Mouse (Mus musculus): ENCODE measurements around the gene Nkx2-4. TPM values are rescaled to one million over a fixed set of nuclear protein-coding genes. Genes with fewer than 3 reads are reported as not detected.

Gene Nkx2-4
- polyA plus RNA-seq (2014; fragmentation: Nextera tagmentation; extraction: Ambion mirVana): not detected in 2 replicates

GRCm38 (mm10) chr2:147085072-147085870 is at the start of gene Nkx2-4:
Gene Nkx2-4, minus strand, starts transcription at chr2:147085445.
- no peak within 1 kb of the TSS for H3K27ac ChIP-seq (ENCODE audit: low read length)
- under 1% methylated on average over 69 of the region's 82 CpGs for WGBS
- no peaks in the 10 kb centered on the region for H3K9me3 ChIP-seq (ENCODE audit: control insufficient read depth, low read depth, low read length)
- peak within 1 kb of the TSS; percentile 45 for H3K4me2 ChIP-seq (replicated peaks; ENCODE audit: low read depth, low read length)
- H3K9ac ChIP-seq (replicated peaks; ENCODE audit: low read depth, low read length): no peak within 1 kb of the TSS
- ATAC-seq (ENCODE audit: insufficient number of reproducible peaks, insufficient read depth, low FRiP score, low read depth): 0 out of 2 replicates have a peak, but pooled peaks have one; percentile 28
- peak within 1 kb of the TSS; percentile 24 for H3K4me3 ChIP-seq (ENCODE audit: low read depth, low read length)
- peaks cover 42% of the 10 kb centered on the region; the same call in 1 of the 2 replicates for H3K27me3 ChIP-seq (ENCODE audit: control insufficient read depth, insufficient read depth, low read length)
- H3K4me1 ChIP-seq (ENCODE audit: control insufficient read depth, insufficient read depth, low read length): peaks cover 4% of the 10 kb centered on the region; the same call in 1 of the 2 replicates
- no peaks in the 10 kb centered on the region for H3K36me3 ChIP-seq (ENCODE audit: control insufficient read depth, insufficient read depth, low read length)

DNA sequence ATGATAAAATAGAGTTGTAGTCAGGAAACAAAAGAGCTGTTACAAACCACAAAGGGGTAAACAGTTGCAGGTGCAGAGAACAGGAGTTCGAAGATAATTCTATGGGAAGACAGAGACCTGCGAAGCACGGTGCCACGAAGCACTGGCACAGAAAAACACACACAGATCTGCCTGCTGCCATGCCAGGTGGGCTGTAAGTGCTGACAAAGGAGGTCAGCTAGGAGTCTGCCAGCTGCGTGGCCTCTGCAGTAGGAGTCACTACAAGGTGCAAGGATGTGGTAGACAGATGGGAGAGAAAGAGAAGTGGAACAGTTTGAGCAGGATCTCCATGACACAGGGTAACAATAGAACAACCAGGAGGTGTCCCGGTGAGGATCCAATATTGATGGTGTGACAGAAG is 42.1 kb upstream of the Nkx2-4 start:
- no peaks in the 10 kb centered on the region for H3K9me3 ChIP-seq (ENCODE audit: control insufficient read depth, low read depth, low read length)
- no peaks in the 10 kb centered on the region for H3K4me1 ChIP-seq (ENCODE audit: control insufficient read depth, insufficient read depth, low read length)
- no peak for ATAC-seq (ENCODE audit: insufficient number of reproducible peaks, insufficient read depth, low FRiP score, low read depth)
- no peaks in the 10 kb centered on the region for H3K36me3 ChIP-seq (ENCODE audit: control insufficient read depth, insufficient read depth, low read length)
- H3K4me3 ChIP-seq (ENCODE audit: low read depth, low read length): no peak overlapping the region
- H3K27ac ChIP-seq (ENCODE audit: low read length): no peak overlapping the region
- H3K9ac ChIP-seq (replicated peaks; ENCODE audit: low read depth, low read length): no peak overlapping the region
- H3K4me2 ChIP-seq (replicated peaks; ENCODE audit: low read depth, low read length): no peak overlapping the region
- WGBS: 79% methylated on average over 6 of the region's 6 CpGs
- H3K27me3 ChIP-seq (ENCODE audit: control insufficient read depth, insufficient read depth, low read length): no peaks in the 10 kb centered on the region

- Histone ChIP-seq H3K4me2 (replicated peaks; ENCODE audit: low read depth, low read length) (no peak overlapping the region), H3K27ac (ENCODE audit: low read length) (no peak overlapping the region), H3K4me3 (ENCODE audit: low read depth, low read length) (no peak overlapping the region), H3K27me3 (ENCODE audit: control insufficient read depth, insufficient read depth, low read length) (no peaks in the 10 kb centered on the region), H3K36me3 (ENCODE audit: control insufficient read depth, insufficient read depth, low read length) (no peaks in the 10 kb centered on the region), H3K4me1 (ENCODE audit: control insufficient read depth, insufficient read depth, low read length) (no peaks in the 10 kb centered on the region), H3K9ac (replicated peaks; ENCODE audit: low read depth, low read length) (no peak overlapping the region), H3K9me3 (ENCODE audit: control insufficient read depth, low read depth, low read length) (no peaks in the 10 kb centered on the region)
- 94% methylated on average over 1 of the region's 1 CpGs for WGBS
- no peak for ATAC-seq (ENCODE audit: insufficient number of reproducible peaks, insufficient read depth, low FRiP score, low read depth)
Observed at GRCm38 (mm10) chr2:147119736-147120135, 34.5 kb upstream of the Nkx2-4 start.

- no peak for ATAC-seq (ENCODE audit: insufficient number of reproducible peaks, insufficient read depth, low FRiP score, low read depth)
- Histone ChIP-seq H3K9me3 (ENCODE audit: control insufficient read depth, low read depth, low read length) (no peaks in the 10 kb centered on the region), H3K36me3 (ENCODE audit: control insufficient read depth, insufficient read depth, low read length) (no peaks in the 10 kb centered on the region), H3K4me1 (ENCODE audit: control insufficient read depth, insufficient read depth, low read length) (peaks cover 4% of the 10 kb centered on the region; the same call in 1 of the 2 replicates), H3K9ac (replicated peaks; ENCODE audit: low read depth, low read length) (no peak overlapping the region), H3K4me2 (replicated peaks; ENCODE audit: low read depth, low read length) (no peak overlapping the region), H3K4me3 (ENCODE audit: low read depth, low read length) (no peak overlapping the region), H3K27me3 (ENCODE audit: control insufficient read depth, insufficient read depth, low read length) (peaks cover 32% of the 10 kb centered on the region; the same call in 1 of the 2 replicates), H3K27ac (ENCODE audit: low read length) (no peak overlapping the region)
- 22% methylated on average over 5 of the region's 5 CpGs for WGBS
Observed at GRCm38 (mm10) chr2:147086441-147086840, 1.2 kb upstream of the Nkx2-4 start.

DNA sequence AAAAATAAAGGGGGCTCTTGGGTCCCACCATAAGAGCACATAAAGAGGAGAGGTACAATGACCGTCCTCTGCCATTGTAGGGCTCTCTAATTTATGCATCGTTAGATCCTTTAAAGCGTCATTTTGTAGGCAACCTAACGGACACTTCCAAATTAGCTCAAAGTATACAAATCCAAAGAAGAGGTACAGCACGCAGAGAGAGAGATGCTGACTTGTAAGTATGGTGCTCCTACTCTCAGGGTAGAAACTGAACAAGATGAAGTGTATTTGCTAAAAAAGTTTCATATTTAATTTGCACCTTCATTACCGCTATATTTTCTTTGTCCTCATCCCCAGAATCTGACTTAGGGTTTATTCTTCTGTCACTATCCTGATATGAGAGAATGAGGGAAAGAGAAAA is 692 bp upstream of the Nkx2-4 start:
- H3K4me1 ChIP-seq (ENCODE audit: control insufficient read depth, insufficient read depth, low read length): peaks cover 4% of the 10 kb centered on the region; the same call in 1 of the 2 replicates
- H3K27ac ChIP-seq (ENCODE audit: low read length): no peak overlapping the region
- H3K9ac ChIP-seq (replicated peaks; ENCODE audit: low read depth, low read length): no peak overlapping the region
- no peak overlapping the region for H3K4me2 ChIP-seq (replicated peaks; ENCODE audit: low read depth, low read length)
- no peak for ATAC-seq (ENCODE audit: insufficient number of reproducible peaks, insufficient read depth, low FRiP score, low read depth)
- H3K36me3 ChIP-seq (ENCODE audit: control insufficient read depth, insufficient read depth, low read length): no peaks in the 10 kb centered on the region
- H3K4me3 ChIP-seq (ENCODE audit: low read depth, low read length): no peak overlapping the region
- peaks cover 38% of the 10 kb centered on the region; the same call in 1 of the 2 replicates for H3K27me3 ChIP-seq (ENCODE audit: control insufficient read depth, insufficient read depth, low read length)
- H3K9me3 ChIP-seq (ENCODE audit: control insufficient read depth, low read depth, low read length): no peaks in the 10 kb centered on the region
- WGBS: 5% methylated on average over 6 of the region's 6 CpGs

- H3K36me3 ChIP-seq (ENCODE audit: control insufficient read depth, insufficient read depth, low read length): no peaks in the 10 kb centered on the region
- peak overlapping the region; percentile 24 for H3K4me3 ChIP-seq (ENCODE audit: low read depth, low read length)
- WGBS: 2% methylated on average over 94 of the region's 106 CpGs
- H3K9me3 ChIP-seq (ENCODE audit: control insufficient read depth, low read depth, low read length): no peaks in the 10 kb centered on the region
- ATAC-seq (ENCODE audit: insufficient number of reproducible peaks, insufficient read depth, low FRiP score, low read depth): peak; percentile 33; the same call in 1 of the 2 replicates
- no peak overlapping the region for H3K9ac ChIP-seq (replicated peaks; ENCODE audit: low read depth, low read length)
- H3K27me3 ChIP-seq (ENCODE audit: control insufficient read depth, insufficient read depth, low read length): peaks cover 42% of the 10 kb centered on the region; the same call in 1 of the 2 replicates
- no peak overlapping the region for H3K27ac ChIP-seq (ENCODE audit: low read length)
- peaks cover 4% of the 10 kb centered on the region; the same call in 1 of the 2 replicates for H3K4me1 ChIP-seq (ENCODE audit: control insufficient read depth, insufficient read depth, low read length)
- peak overlapping the region; percentile 45 for H3K4me2 ChIP-seq (replicated peaks; ENCODE audit: low read depth, low read length)
Observed at GRCm38 (mm10) chr2:147084366-147085071, 726 bp downstream of the Nkx2-4 start.

- ATAC-seq (ENCODE audit: insufficient number of reproducible peaks, insufficient read depth, low FRiP score, low read depth): 0 out of 2 replicates have a peak, but pooled peaks have one; percentile 23
- under 1% methylated on average over 72 of the region's 72 CpGs for WGBS
- Histone ChIP-seq H3K36me3 (ENCODE audit: control insufficient read depth, insufficient read depth, low read length) (no peaks in the 10 kb centered on the region), H3K9me3 (ENCODE audit: control insufficient read depth, low read depth, low read length) (no peaks in the 10 kb centered on the region), H3K27ac (ENCODE audit: low read length) (no peak overlapping the region), H3K27me3 (ENCODE audit: control insufficient read depth, insufficient read depth, low read length) (peaks cover 42% of the 10 kb centered on the region; the same call in 1 of the 2 replicates), H3K4me2 (replicated peaks; ENCODE audit: low read depth, low read length) (no peak overlapping the region), H3K9ac (replicated peaks; ENCODE audit: low read depth, low read length) (no peak overlapping the region), H3K4me1 (ENCODE audit: control insufficient read depth, insufficient read depth, low read length) (peaks cover 4% of the 10 kb centered on the region; the same call in 1 of the 2 replicates), H3K4me3 (ENCODE audit: low read depth, low read length) (0 out of 2 replicates have a peak overlapping the region, but pooled peaks have one; percentile 24)
Observed at GRCm38 (mm10) chr2:147083471-147084365, 1.5 kb downstream of the Nkx2-4 start.

All from stomach, embryonic 14.5 days (tissue).